Mouse (Mus musculus) colon, adult 2 months (tissue): ENCODE measurements around the gene Tmem273. TPM values are rescaled to one million over a fixed set of nuclear protein-coding genes. Genes with fewer than 3 reads are reported as not detected.

ENCODE experiments used
- polyA plus RNA-seq: library from polyadenylated mRNA; depleted of rRNA; stranded (reverse); fragments of >200 nt; gene quantifications from 2 replicates; pipeline ENCODE4 v1.2.3, GENCODE M21; 2012; rRNA removed

The Tmem273 gene
- polyA plus RNA-seq = 0.71 and 0.78 TPM in 2 replicates

GRCm38 (mm10) chr14:32785556-32786130 is at the start of gene Tmem273:
Tmem273 (plus strand) TSS chr14:32785963.

GRCm38 (mm10) chr14:32833847-32834246 is 48.1 kb downstream of the Tmem273 start, which contains the start of gene Fam170b:
Fam170b (plus strand) TSS chr14:32833962.

GRCm38 (mm10) chr14:32856681-32857328 is 71.0 kb downstream of the Tmem273 start, which contains the start of gene Vstm4:
Vstm4 (plus strand) TSS chr14:32856756.

Other genes starting within 250 kb of the Tmem273 start
- 0.06 TPM in 1 of 2 replicates, not detected in the other for gene Prrxl1, start 186.6 kb upstream of the Tmem273 start, polyA plus RNA-seq
- gene 3425401B19Rik, start 100.7 kb upstream of the Tmem273 start, polyA plus RNA-seq = 0.08 and 0.13 TPM in 2 replicates
- gene Fam170b, start 48.0 kb downstream of the Tmem273 start, polyA plus RNA-seq = not detected in 2 replicates
- gene Vstm4, start 70.8 kb downstream of the Tmem273 start, polyA plus RNA-seq = 2.6 TPM in 2 replicates
- gene Lrrc18, start 205.4 kb downstream of the Tmem273 start, polyA plus RNA-seq = 0.12 and 0.27 TPM in 2 replicates